Mouse (Mus musculus) layer of hippocampus, postnatal 25 days (tissue): ENCODE data around the gene Golga7b. TPM values are rescaled to one million over a fixed set of nuclear protein-coding genes. Genes with fewer than 3 reads are reported as not detected.

Experiments
- DNase-seq, 2 experiments: peaks; one replicate each; pipeline ENCODE4 v3.0.0; 2022; ENCODE audit warnings: mixed read lengths in 2 of 2, low spot score in 1 of 2; ENCODE audit errors: extremely low spot score in 1 of 2
- microRNA-seq, 2 experiments: library from miRNA; unstranded; fragments of <30 nt; microRNA quantifications; one replicate each; pipeline ENCODE4 v1.2.0; 2021
- total RNA-seq, 2 experiments: library from RNA; stranded (reverse); gene quantifications; 2 replicates each; pipeline ENCODE4 v1.2.3; 2021

Gene Golga7b
- total RNA-seq, 2 experiments from 2014 or later: 76.8 to 77.1 TPM

GRCm38 (mm10) chr19:42292106-42292505 lies 44.7 kb downstream of the Golga7b start:
- DNase-seq: no peak

- DNase-seq: no peak
Measured at GRCm38 (mm10) chr19:42293216-42293615, 45.8 kb downstream of the Golga7b start.

- DNase-seq: no peak
Measured at GRCm38 (mm10) chr19:42303210-42303813, 55.9 kb downstream of the Golga7b start.

GRCm38 (mm10) chr19:42304506-42304905 lies 57.1 kb downstream of the Golga7b start:
- no peak for DNase-seq

- no peak for DNase-seq
Measured at GRCm38 (mm10) chr19:42305746-42306145, 58.4 kb downstream of the Golga7b start.

- DNase-seq: no peak
Measured at GRCm38 (mm10) chr19:42306202-42306601, 58.8 kb downstream of the Golga7b start.

- DNase-seq: no peak
Measured at GRCm38 (mm10) chr19:42307019-42307418, 59.6 kb downstream of the Golga7b start.

GRCm38 (mm10) chr19:42308931-42309330 lies 61.6 kb downstream of the Golga7b start:
- no peak for DNase-seq

- DNase-seq: no peak
Measured at GRCm38 (mm10) chr19:42311332-42311731, 64.0 kb downstream of the Golga7b start.

GRCm38 (mm10) chr19:42312191-42312590 lies 64.8 kb downstream of the Golga7b start:
- DNase-seq: no peak

- no peak for DNase-seq
Measured at GRCm38 (mm10) chr19:42315070-42315679, 67.8 kb downstream of the Golga7b start.

- peak; percentile 82 to 98 for DNase-seq
Measured at GRCm38 (mm10) chr19:42315914-42316313, 68.5 kb downstream of the Golga7b start.

- DNase-seq: peak; percentile 49 to 64
Measured at GRCm38 (mm10) chr19:42316525-42316924, 69.2 kb downstream of the Golga7b start.

GRCm38 (mm10) chr19:42316998-42317397 lies 69.6 kb downstream of the Golga7b start:
- peak; percentile 39 to 43 for DNase-seq

GRCm38 (mm10) chr19:42317648-42318425 lies 70.5 kb downstream of the Golga7b start:
- DNase-seq: peak; percentile 29 to 51

Small RNA genes lying within 50 kb of the gene (microRNA-seq; reads per million reads assigned to microRNA genes)
- gene Gm26339: 0 to 0.18 reads per million in 2 experiments
- 17.1 to 20.4 reads per million in 2 experiments for gene Mir3085

Other genes with a start within 250 kb of the Golga7b start
- not detected for gene Ankrd2, start 211.6 kb upstream of the Golga7b start, total RNA-seq
- gene Hoga1, start 202.0 kb upstream of the Golga7b start, total RNA-seq: 1 to 10 TPM; 5.2 to 8.2 TPM
- 1 to 10 TPM in 1 of 2 experiments, under 1 TPM in 1; 0.76 to 1.6 TPM for gene 4933411K16Rik, start 195.3 kb upstream of the Golga7b start, total RNA-seq
- gene Morn4, start 161.2 kb upstream of the Golga7b start, total RNA-seq: 10 to 100 TPM; 71.1 to 72.9 TPM
- gene Pi4k2a, start 157.1 kb upstream of the Golga7b start, total RNA-seq: 10 to 100 TPM; 62.8 to 67.1 TPM
- gene Avpi1, start 118.5 kb upstream of the Golga7b start, total RNA-seq: 10 to 100 TPM; 19.7 to 21.7 TPM
- gene Marveld1, start 100.2 kb upstream of the Golga7b start, total RNA-seq: 1 to 10 TPM; 6.3 to 7.6 TPM
- gene Zfyve27, start 83.6 kb upstream of the Golga7b start, total RNA-seq: 10 to 100 TPM; 82.6 to 99.8 TPM
- not detected for gene Sfrp5, start 45.3 kb upstream of the Golga7b start, total RNA-seq
- 100 to 1,000 TPM in 1 of 2 experiments, 10 to 100 TPM in 1; 82.9 to 105 TPM for gene Crtac1, start 184.2 kb downstream of the Golga7b start, total RNA-seq